Mouse (Mus musculus) ES-Bruce4 (cell line): ENCODE results near the gene Cga.

Experiments used
- CTCF ChIP-seq: IDR thresholded peaks from one replicate; pipeline ENCODE4 v1.8.1; 2011; ENCODE audit warnings: low read depth, low read length
- POLR2A ChIP-seq: IDR thresholded peaks from one replicate; pipeline ENCODE4 v1.8.1; 2011; ENCODE audit warnings: low read length; ENCODE audit not compliant: insufficient read depth

DNA sequence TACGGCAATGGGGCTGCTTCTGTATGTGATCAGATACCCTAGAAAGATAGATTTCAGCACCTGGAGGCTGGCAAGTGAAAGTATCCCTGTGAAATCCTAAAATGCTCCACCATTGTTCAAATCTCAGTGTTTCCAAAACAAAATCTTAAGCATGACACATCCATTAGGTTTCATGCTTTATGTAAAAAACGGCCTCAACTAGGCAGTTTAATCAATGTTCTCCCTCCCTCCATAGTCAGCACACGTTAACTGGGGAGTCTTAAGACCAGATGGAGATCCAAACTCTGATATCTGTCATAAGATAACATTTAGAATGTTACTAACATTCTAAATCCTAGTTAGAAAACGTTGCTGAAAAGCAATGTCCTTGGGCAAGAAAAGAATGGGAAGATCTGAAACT, 11.7 kb upstream of the Cga start:
- no peak for TF ChIP-seq CTCF
- TF ChIP-seq POLR2A, result no peak
